Mouse (Mus musculus): ENCODE results near the gene Creb5. TPM values are rescaled to one million over a fixed set of nuclear protein-coding genes. Genes with fewer than 3 reads are reported as not detected.

Creb5 gene
- polyA plus RNA-seq, 1 experiment from 2014 or later = 7.7 TPM

DNA sequence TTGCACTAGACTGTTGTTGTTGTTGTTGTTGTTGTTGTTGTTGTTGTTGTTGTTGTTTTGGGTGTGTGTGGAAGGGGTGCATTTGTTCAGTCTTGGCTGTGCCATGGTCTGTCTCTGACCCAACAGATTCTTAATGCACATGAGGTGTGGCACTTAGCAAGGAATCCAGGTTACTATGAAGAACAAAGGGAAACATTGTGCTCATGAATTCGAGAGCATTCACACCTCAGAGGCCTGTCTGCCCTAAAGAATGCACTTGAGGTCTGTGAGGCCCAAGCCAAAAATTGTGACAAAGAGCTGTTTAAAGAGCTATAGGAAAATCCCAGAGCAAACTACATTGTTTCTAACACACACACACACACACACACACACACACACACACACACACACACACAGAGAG is 377.7 kb downstream of the Creb5 start:
- WGBS = 65% methylated on average over 1 of the region's 1 CpGs
- H3K4me1 ChIP-seq (ENCODE audit: control insufficient read depth, insufficient read depth, low read length) = peaks cover 3% of the 10 kb centered on the region; the same call in 1 of the 2 replicates
- no peaks in the 10 kb centered on the region for H3K27me3 ChIP-seq (ENCODE audit: control insufficient read depth, insufficient read depth, low read length)
- no peak for ATAC-seq (ENCODE audit: low read depth)
- no peak overlapping the region for H3K9ac ChIP-seq (replicated peaks; ENCODE audit: low read depth, low read length)
- H3K36me3 ChIP-seq (ENCODE audit: control insufficient read depth, insufficient read depth, low read length) = no peaks in the 10 kb centered on the region
- no peaks in the 10 kb centered on the region for H3K9me3 ChIP-seq (ENCODE audit: control insufficient read depth, low read length)
- H3K27ac ChIP-seq (ENCODE audit: low read depth, low read length) = no peak overlapping the region
- no peak overlapping the region for H3K4me2 ChIP-seq (ENCODE audit: low read depth, low read length)
- H3K4me3 ChIP-seq (ENCODE audit: low read depth, low read length) = no peak overlapping the region

DNA sequence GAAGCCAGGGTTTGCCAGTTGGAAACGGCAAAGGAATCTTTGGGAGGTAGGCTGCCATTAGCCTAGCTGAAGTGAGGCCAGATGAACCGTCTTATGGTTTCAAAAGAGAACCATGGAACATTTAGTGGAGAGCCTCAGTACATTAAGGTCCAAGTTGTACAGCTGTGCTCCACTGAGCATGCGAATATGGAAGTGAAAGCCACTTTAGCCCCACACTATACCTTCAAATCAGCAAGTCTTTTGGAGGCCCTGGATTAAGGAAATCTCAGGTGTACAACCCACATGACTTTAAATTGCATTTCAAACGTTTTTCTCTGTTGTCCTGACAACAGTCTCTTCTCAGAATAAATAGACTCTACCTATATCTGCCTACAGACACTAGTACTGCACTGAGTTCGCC is 379.4 kb downstream of the Creb5 start:
- Histone ChIP-seq H3K4me2 (ENCODE audit: low read depth, low read length) (no peak overlapping the region), H3K9ac (replicated peaks; ENCODE audit: low read depth, low read length) (no peak overlapping the region), H3K4me1 (ENCODE audit: control insufficient read depth, insufficient read depth, low read length) (peaks cover 3% of the 10 kb centered on the region; the same call in 1 of the 2 replicates), H3K4me3 (ENCODE audit: low read depth, low read length) (no peak overlapping the region), H3K36me3 (ENCODE audit: control insufficient read depth, insufficient read depth, low read length) (no peaks in the 10 kb centered on the region), H3K27ac (ENCODE audit: low read depth, low read length) (no peak overlapping the region), H3K27me3 (ENCODE audit: control insufficient read depth, insufficient read depth, low read length) (no peaks in the 10 kb centered on the region), H3K9me3 (ENCODE audit: control insufficient read depth, low read length) (no peaks in the 10 kb centered on the region)
- ATAC-seq (ENCODE audit: low read depth) = no peak
- WGBS = 77% methylated on average over 5 of the region's 5 CpGs

GRCm38 (mm10) chr6:53678307-53678706 is 391.2 kb downstream of the Creb5 start:
- Histone ChIP-seq H3K4me1 (ENCODE audit: control insufficient read depth, insufficient read depth, low read length) (no peaks in the 10 kb centered on the region), H3K4me2 (ENCODE audit: low read depth, low read length) (no peak overlapping the region), H3K9me3 (ENCODE audit: control insufficient read depth, low read length) (no peaks in the 10 kb centered on the region), H3K36me3 (ENCODE audit: control insufficient read depth, insufficient read depth, low read length) (no peaks in the 10 kb centered on the region), H3K9ac (replicated peaks; ENCODE audit: low read depth, low read length) (no peak overlapping the region), H3K27ac (ENCODE audit: low read depth, low read length) (no peak overlapping the region), H3K4me3 (ENCODE audit: low read depth, low read length) (no peak overlapping the region), H3K27me3 (ENCODE audit: control insufficient read depth, insufficient read depth, low read length) (no peaks in the 10 kb centered on the region)
- no peak for ATAC-seq (ENCODE audit: low read depth)
- 88% methylated on average over 1 of the region's 1 CpGs for WGBS

DNA sequence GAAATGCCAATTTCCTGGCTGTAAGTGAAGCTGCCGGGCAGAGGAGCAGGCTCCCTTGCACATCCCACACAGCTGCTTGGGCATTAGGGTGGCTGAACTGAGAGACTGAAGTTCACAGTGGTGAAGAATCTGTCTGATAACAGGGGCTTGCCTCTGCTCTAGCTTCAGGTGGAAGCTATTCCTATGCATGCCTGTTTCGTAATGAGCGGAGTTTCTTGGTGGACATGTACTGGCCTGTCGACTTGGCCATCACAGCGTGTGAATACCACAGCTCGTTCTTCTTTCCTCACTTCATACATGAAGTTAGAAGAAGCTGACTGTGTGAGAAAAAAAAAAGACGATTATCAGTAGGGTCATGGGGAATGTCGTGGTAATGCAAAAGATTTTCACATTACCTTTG is 393.0 kb downstream of the Creb5 start:
- no peak overlapping the region for H3K9ac ChIP-seq (replicated peaks; ENCODE audit: low read depth, low read length)
- no peak overlapping the region for H3K27ac ChIP-seq (ENCODE audit: low read depth, low read length)
- H3K4me3 ChIP-seq (ENCODE audit: low read depth, low read length) = no peak overlapping the region
- no peaks in the 10 kb centered on the region for H3K9me3 ChIP-seq (ENCODE audit: control insufficient read depth, low read length)
- ATAC-seq (ENCODE audit: low read depth) = no peak
- H3K4me1 ChIP-seq (ENCODE audit: control insufficient read depth, insufficient read depth, low read length) = no peaks in the 10 kb centered on the region
- H3K4me2 ChIP-seq (ENCODE audit: low read depth, low read length) = no peak overlapping the region
- WGBS = 95% methylated on average over 8 of the region's 8 CpGs
- no peaks in the 10 kb centered on the region for H3K27me3 ChIP-seq (ENCODE audit: control insufficient read depth, insufficient read depth, low read length)
- no peaks in the 10 kb centered on the region for H3K36me3 ChIP-seq (ENCODE audit: control insufficient read depth, insufficient read depth, low read length)

DNA sequence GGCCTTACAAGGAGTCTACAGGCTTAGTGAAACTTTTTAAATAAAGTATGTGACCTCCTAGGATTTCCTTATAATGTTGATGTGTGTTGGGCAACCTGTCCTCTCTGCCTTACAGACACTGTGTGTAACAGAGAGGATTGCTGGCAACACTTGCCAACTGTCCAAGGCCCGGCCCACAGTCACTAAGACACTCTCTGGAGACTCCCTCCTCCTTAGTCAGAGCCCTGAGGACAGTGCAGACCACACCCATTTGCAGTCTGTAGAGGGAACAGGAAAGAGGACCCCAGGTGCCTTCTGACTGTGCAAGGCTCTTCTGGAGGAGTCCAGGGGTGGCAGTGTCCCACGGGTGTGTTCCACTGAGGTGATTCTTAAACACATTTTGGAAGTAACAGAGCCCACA is 397.3 kb downstream of the Creb5 start:
- Histone ChIP-seq H3K4me2 (ENCODE audit: low read depth, low read length) (no peak overlapping the region), H3K9me3 (ENCODE audit: control insufficient read depth, low read length) (no peaks in the 10 kb centered on the region), H3K36me3 (ENCODE audit: control insufficient read depth, insufficient read depth, low read length) (no peaks in the 10 kb centered on the region), H3K9ac (replicated peaks; ENCODE audit: low read depth, low read length) (no peak overlapping the region), H3K4me3 (ENCODE audit: low read depth, low read length) (no peak overlapping the region), H3K27me3 (ENCODE audit: control insufficient read depth, insufficient read depth, low read length) (no peaks in the 10 kb centered on the region), H3K27ac (ENCODE audit: low read depth, low read length) (no peak overlapping the region), H3K4me1 (ENCODE audit: control insufficient read depth, insufficient read depth, low read length) (no peaks in the 10 kb centered on the region)
- 73% methylated on average over 2 of the region's 2 CpGs for WGBS
- no peak for ATAC-seq (ENCODE audit: low read depth)

GRCm38 (mm10) chr6:53685323-53685722 is 398.3 kb downstream of the Creb5 start:
- H3K27ac ChIP-seq (ENCODE audit: low read depth, low read length) = no peak overlapping the region
- H3K4me2 ChIP-seq (ENCODE audit: low read depth, low read length) = no peak overlapping the region
- H3K9me3 ChIP-seq (ENCODE audit: control insufficient read depth, low read length) = no peaks in the 10 kb centered on the region
- no peak for ATAC-seq (ENCODE audit: low read depth)
- no peaks in the 10 kb centered on the region for H3K36me3 ChIP-seq (ENCODE audit: control insufficient read depth, insufficient read depth, low read length)
- H3K4me1 ChIP-seq (ENCODE audit: control insufficient read depth, insufficient read depth, low read length) = no peaks in the 10 kb centered on the region
- H3K4me3 ChIP-seq (ENCODE audit: low read depth, low read length) = no peak overlapping the region
- 88% methylated on average over 14 of the region's 14 CpGs for WGBS
- H3K9ac ChIP-seq (replicated peaks; ENCODE audit: low read depth, low read length) = no peak overlapping the region
- no peaks in the 10 kb centered on the region for H3K27me3 ChIP-seq (ENCODE audit: control insufficient read depth, insufficient read depth, low read length)

DNA sequence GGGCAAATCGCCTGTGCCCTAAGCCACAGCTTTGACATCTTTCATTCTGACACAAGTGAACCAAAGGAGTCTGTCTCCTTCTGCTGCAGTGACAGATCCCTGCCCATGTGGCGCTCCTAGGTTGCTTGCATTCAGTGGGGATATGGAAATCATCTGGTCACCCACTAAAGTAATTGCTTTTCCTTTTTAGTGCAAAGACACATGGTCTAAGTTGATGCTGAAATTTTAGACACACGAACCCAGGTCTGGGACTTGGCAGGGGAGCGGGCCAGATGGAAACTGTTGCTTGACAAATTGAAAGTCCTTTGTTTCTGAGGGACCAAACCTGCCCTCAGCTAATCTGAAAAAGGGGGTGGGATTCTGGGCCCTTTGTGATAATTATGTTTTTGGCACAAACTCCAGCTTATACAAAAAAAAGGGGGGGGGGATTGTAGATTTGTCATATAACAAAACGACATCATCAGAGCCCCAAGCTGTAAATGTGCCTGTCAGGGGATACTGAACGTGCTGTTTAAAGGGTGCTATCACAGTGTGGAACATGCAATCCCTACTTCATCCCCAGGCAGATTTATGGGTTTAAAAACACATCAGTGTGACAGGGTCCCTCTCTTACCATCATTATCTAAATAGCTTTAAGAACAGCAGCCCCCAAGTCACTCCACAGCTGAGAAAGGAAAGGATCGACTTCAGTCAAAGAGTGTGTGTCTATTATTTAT is 401.9 kb downstream of the Creb5 start:
- H3K4me1 ChIP-seq (ENCODE audit: control insufficient read depth, insufficient read depth, low read length) = no peaks in the 10 kb centered on the region
- no peak for ATAC-seq (ENCODE audit: low read depth)
- no peaks in the 10 kb centered on the region for H3K27me3 ChIP-seq (ENCODE audit: control insufficient read depth, insufficient read depth, low read length)
- H3K9ac ChIP-seq (replicated peaks; ENCODE audit: low read depth, low read length) = no peak overlapping the region
- no peak overlapping the region for H3K27ac ChIP-seq (ENCODE audit: low read depth, low read length)
- H3K36me3 ChIP-seq (ENCODE audit: control insufficient read depth, insufficient read depth, low read length) = no peaks in the 10 kb centered on the region
- no peak overlapping the region for H3K4me2 ChIP-seq (ENCODE audit: low read depth, low read length)
- 51% methylated on average over 7 of the region's 7 CpGs for WGBS
- no peaks in the 10 kb centered on the region for H3K9me3 ChIP-seq (ENCODE audit: control insufficient read depth, low read length)
- no peak overlapping the region for H3K4me3 ChIP-seq (ENCODE audit: low read depth, low read length)

- H3K27ac ChIP-seq (ENCODE audit: low read depth, low read length) = no peak overlapping the region
- H3K4me1 ChIP-seq (ENCODE audit: control insufficient read depth, insufficient read depth, low read length) = no peaks in the 10 kb centered on the region
- H3K9ac ChIP-seq (replicated peaks; ENCODE audit: low read depth, low read length) = no peak overlapping the region
- no peak for ATAC-seq (ENCODE audit: low read depth)
- WGBS = 95% methylated on average over 1 of the region's 1 CpGs
- H3K4me3 ChIP-seq (ENCODE audit: low read depth, low read length) = no peak overlapping the region
- no peaks in the 10 kb centered on the region for H3K9me3 ChIP-seq (ENCODE audit: control insufficient read depth, low read length)
- no peaks in the 10 kb centered on the region for H3K36me3 ChIP-seq (ENCODE audit: control insufficient read depth, insufficient read depth, low read length)
- H3K4me2 ChIP-seq (ENCODE audit: low read depth, low read length) = no peak overlapping the region
- H3K27me3 ChIP-seq (ENCODE audit: control insufficient read depth, insufficient read depth, low read length) = no peaks in the 10 kb centered on the region
Observed at GRCm38 (mm10) chr6:53691006-53691405, 403.9 kb downstream of the Creb5 start.

GRCm38 (mm10) chr6:53695216-53695615 is 408.1 kb downstream of the Creb5 start:
- Histone ChIP-seq H3K9ac (replicated peaks; ENCODE audit: low read depth, low read length) (no peak overlapping the region), H3K4me2 (ENCODE audit: low read depth, low read length) (no peak overlapping the region), H3K27me3 (ENCODE audit: control insufficient read depth, insufficient read depth, low read length) (no peaks in the 10 kb centered on the region), H3K9me3 (ENCODE audit: control insufficient read depth, low read length) (no peaks in the 10 kb centered on the region), H3K4me1 (ENCODE audit: control insufficient read depth, insufficient read depth, low read length) (no peaks in the 10 kb centered on the region), H3K36me3 (ENCODE audit: control insufficient read depth, insufficient read depth, low read length) (no peaks in the 10 kb centered on the region), H3K27ac (ENCODE audit: low read depth, low read length) (no peak overlapping the region), H3K4me3 (ENCODE audit: low read depth, low read length) (no peak overlapping the region)
- 58% methylated on average over 9 of the region's 9 CpGs for WGBS
- ATAC-seq (ENCODE audit: low read depth) = no peak

Measured in neural tube, embryonic 14.5 days (tissue).